In the genomic region with DNA sequence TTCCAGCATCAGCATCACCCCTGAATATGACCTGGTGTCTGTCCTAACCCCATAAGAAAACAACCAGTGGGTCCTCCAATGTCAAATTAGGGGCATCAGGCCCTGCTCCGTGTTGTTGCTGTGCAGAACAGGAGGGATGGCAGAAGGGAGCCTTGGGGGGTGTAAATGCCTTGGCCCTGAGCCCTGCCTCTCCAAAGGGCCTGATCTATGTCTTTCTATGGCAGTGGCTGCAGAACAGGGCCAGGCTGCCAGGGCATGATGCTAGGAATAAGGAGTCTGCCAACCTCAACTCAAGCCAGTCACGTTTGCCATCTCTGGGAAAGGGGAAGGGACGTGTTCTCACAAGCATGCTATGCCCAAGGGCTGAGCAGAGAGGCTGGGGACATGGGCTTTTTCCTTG, we compare ENCODE assay signal across 26 mouse cellular contexts.
DNase-seq lines count a peak whose midpoint lies in the region; ATAC-seq and TF ChIP-seq lines count a peak whose summit lies in the region.
"Had no signal": no experiment of that assay in that cellular context is flagged by ENCODE, and none has a peak within 500 bp of the region (broad histone marks: within the 10 kb centered on the region; RNA-seq: fewer than 3 reads in every experiment).

No protein-coding gene starts in this region.

- no peak overlapping the region for H3K4me3 ChIP-seq in hindbrain, embryonic 16.5 days (ENCODE audit: low read length)
- no peak overlapping the region for H3K4me3 ChIP-seq in hindbrain, embryonic 10.5 days
- H3K4me3 ChIP-seq: embryonic facial prominence, embryonic 13.5 days; erythroblast, embryonic 14.5 days; heart, embryonic 10.5 days; left cerebral cortex, adult 2 months; midbrain, embryonic 10.5 days; stomach, embryonic 15.5 days had no signal

- no peak overlapping the region for H3K9ac ChIP-seq in hindbrain, embryonic 16.5 days (ENCODE audit: low read depth, low read length)
- H3K9ac ChIP-seq: embryonic facial prominence, embryonic 13.5 days; liver, postnatal 0 days; stomach, embryonic 15.5 days had no signal

- H3K27ac ChIP-seq in hindbrain, embryonic 16.5 days (ENCODE audit: low read depth, low read length): no peak overlapping the region
- no peak overlapping the region for H3K27ac ChIP-seq in hindbrain, embryonic 10.5 days
- H3K27ac ChIP-seq: embryonic facial prominence, embryonic 13.5 days; heart, embryonic 10.5 days; left cerebral cortex, adult 2 months; midbrain, embryonic 10.5 days; stomach, embryonic 15.5 days had no signal

- no peaks in the 10 kb centered on the region for H3K4me1 ChIP-seq in hindbrain, embryonic 16.5 days (ENCODE audit: control insufficient read depth, insufficient read depth, low read depth, low read length)
- H3K4me1 ChIP-seq in hindbrain, embryonic 10.5 days (replicated peaks): no peaks in the 10 kb centered on the region
- H3K4me1 ChIP-seq: heart, embryonic 10.5 days; midbrain, embryonic 10.5 days; stomach, embryonic 15.5 days had no signal

- no peaks in the 10 kb centered on the region for H3K36me3 ChIP-seq in hindbrain, embryonic 16.5 days (ENCODE audit: control insufficient read depth, insufficient read depth, low read length)
- H3K36me3 ChIP-seq in hindbrain, embryonic 10.5 days: no peaks in the 10 kb centered on the region
- H3K36me3 ChIP-seq: embryonic facial prominence, embryonic 13.5 days; G1E; heart, embryonic 10.5 days; midbrain, embryonic 10.5 days; stomach, embryonic 15.5 days had no signal

- no peak for DNase-seq in hindbrain, embryonic 10.5 days (ENCODE audit: low spot score)
- peak; percentile 65 for DNase-seq in brain, embryonic 14.5 days (ENCODE audit: low read depth)
- peak; percentile 96 for DNase-seq in cerebellum, adult 11-12 months
- DNase-seq in cerebellum, postnatal 10 days: peak; percentile 98 to 99
- DNase-seq in heart, adult 9 months (ENCODE audit: low spot score in 2 of 2): no peak
- no peak for DNase-seq in left cerebral cortex, postnatal 10 days (ENCODE audit: extremely low spot score in 1 of 2, low spot score in 2 of 2)
- DNase-seq: adrenal gland, adult 8-10 months; B cell, adult 2 months; embryo, embryonic 11 days; gastrocnemius, postnatal 25 days; heart, postnatal 4 days; kidney, postnatal 36 days; layer of hippocampus, adult 9-11 months; liver, postnatal 0 days; thymus, postnatal 25 days had no signal

- no peak for TF ChIP-seq POLR2A in brain, embryonic 14.5 days (IDR thresholded peaks at IDR 0.05; ENCODE audit: borderline replicate concordance, extremely low read depth, insufficient read depth, insufficient read length, poor library complexity, severe bottlenecking)

- TF ChIP-seq CTCF in brain, embryonic 14.5 days (IDR thresholded peaks at IDR 0.05; ENCODE audit: borderline replicate concordance, extremely low read depth, insufficient read depth, insufficient read length): no peak

- intact Hi-C loops in left cerebral cortex, postnatal 10 days (cut with DNase I): no loop called here

- no peaks in the 10 kb centered on the region for H3K27me3 ChIP-seq in hindbrain, embryonic 16.5 days (replicated peaks; ENCODE audit: control insufficient read depth, insufficient read depth, low read length)
- no peaks in the 10 kb centered on the region for H3K27me3 ChIP-seq in hindbrain, embryonic 10.5 days (ENCODE audit: insufficient read depth, poor library complexity, severe bottlenecking)
- H3K27me3 ChIP-seq: embryonic facial prominence, embryonic 13.5 days; stomach, embryonic 15.5 days had no signal

- WGBS in hindbrain, embryonic 16.5 days: 42% methylated on average over 3 of the region's 3 CpGs
- 80% methylated on average over 3 of the region's 3 CpGs for WGBS in hindbrain, embryonic 10.5 days

- no peaks in the 10 kb centered on the region for H3K9me3 ChIP-seq in hindbrain, embryonic 16.5 days (ENCODE audit: control insufficient read depth, low read length)
- no peaks in the 10 kb centered on the region for H3K9me3 ChIP-seq in hindbrain, embryonic 10.5 days
- H3K9me3 ChIP-seq: embryonic facial prominence, embryonic 13.5 days; heart, embryonic 10.5 days; midbrain, embryonic 10.5 days; stomach, embryonic 15.5 days had no signal

- H3K4me2 ChIP-seq in hindbrain, embryonic 16.5 days (ENCODE audit: low read length): no peak overlapping the region
- H3K4me2 ChIP-seq: embryonic facial prominence, embryonic 13.5 days; stomach, embryonic 15.5 days had no signal

- ATAC-seq in hindbrain, embryonic 16.5 days: peak; percentile 83
- ATAC-seq: intestine, postnatal 0 days; liver, postnatal 0 days; lung, postnatal 0 days; Patski had no signal

Comparison
In these comparisons a context has a peak if more than half of its experiments do, and no peak if none do; other contexts are left out.
1. DNase-seq: peak in brain, embryonic 14.5 days (single experiment), cerebellum, adult 11-12 months (single experiment) and cerebellum, postnatal 10 days (2 of 2); none in hindbrain, embryonic 10.5 days (single experiment), heart, adult 9 months (0 of 2) and left cerebral cortex, postnatal 10 days (0 of 2).